Mouse (Mus musculus) left cerebral cortex, adult 11 months (tissue): ENCODE measurements around the gene Dtx4.

Source experiments
- DNase-seq: peaks from one replicate; pipeline ENCODE4 v3.0.0; 2022; ENCODE audit warnings: low spot score

The Dtx4 gene

GRCm38 (mm10) chr19:12494187-12494458, 7.1 kb downstream of the Dtx4 start:
- no peak for DNase-seq

- no peak for DNase-seq
These were observed 7.6 kb downstream of the Dtx4 start for GRCm38 (mm10) chr19:12493453-12494186.

GRCm38 (mm10) chr19:12491636-12492035, 9.6 kb downstream of the Dtx4 start:
- DNase-seq = no peak

- no peak for DNase-seq
These were observed 11.3 kb downstream of the Dtx4 start for GRCm38 (mm10) chr19:12489675-12490570.

- no peak for DNase-seq
These were observed 12.1 kb downstream of the Dtx4 start for GRCm38 (mm10) chr19:12488969-12489674.

GRCm38 (mm10) chr19:12488205-12488966, 12.9 kb downstream of the Dtx4 start:
- DNase-seq = no peak

GRCm38 (mm10) chr19:12487511-12488204, 13.6 kb downstream of the Dtx4 start:
- DNase-seq = no peak

- DNase-seq = no peak
These were observed 14.4 kb downstream of the Dtx4 start for GRCm38 (mm10) chr19:12486875-12487274.

- DNase-seq = no peak
These were observed 15.6 kb downstream of the Dtx4 start for GRCm38 (mm10) chr19:12485631-12486030.

- DNase-seq = no peak
These were observed 16.0 kb downstream of the Dtx4 start for GRCm38 (mm10) chr19:12485223-12485622.

- DNase-seq = no peak
These were observed 17.0 kb downstream of the Dtx4 start for GRCm38 (mm10) chr19:12484210-12484609.

- DNase-seq = no peak
These were observed 17.5 kb downstream of the Dtx4 start for GRCm38 (mm10) chr19:12483782-12484181.

- DNase-seq = no peak
These were observed 22.9 kb downstream of the Dtx4 start for GRCm38 (mm10) chr19:12478369-12478768.

- no peak for DNase-seq
These were observed 24.5 kb downstream of the Dtx4 start for GRCm38 (mm10) chr19:12476721-12477270.

GRCm38 (mm10) chr19:12475380-12476250, 25.6 kb downstream of the Dtx4 start:
- peak; percentile 84 for DNase-seq

- no peak for DNase-seq
These were observed 27.3 kb downstream of the Dtx4 start for GRCm38 (mm10) chr19:12473951-12474350.

GRCm38 (mm10) chr19:12473201-12473641, 28.0 kb downstream of the Dtx4 start:
- DNase-seq = no peak

GRCm38 (mm10) chr19:12472381-12472976, 28.8 kb downstream of the Dtx4 start:
- no peak for DNase-seq

GRCm38 (mm10) chr19:12471866-12472265, 29.4 kb downstream of the Dtx4 start:
- no peak for DNase-seq

- DNase-seq = no peak
These were observed 33.8 kb downstream of the Dtx4 start for GRCm38 (mm10) chr19:12467436-12467835.
